Mouse (Mus musculus) myocyte (in vitro differentiated cells): Measurements from ENCODE around the gene Dmrtc1b.

Source experiments
- CEBPB ChIP-seq: IDR thresholded peaks from 2 replicates; pipeline ENCODE4 v1.6.1; 2011; ENCODE audit warnings: mild to moderate bottlenecking, moderate library complexity; ENCODE audit not compliant: poor library complexity, insufficient read depth, severe bottlenecking
- E2F4 ChIP-seq: IDR thresholded peaks from one replicate; pipeline ENCODE4 v1.6.1; 2011; ENCODE audit warnings: mild to moderate bottlenecking, control low read depth, moderate library complexity; ENCODE audit not compliant: insufficient read depth
- MAX ChIP-seq: IDR thresholded peaks from one replicate; pipeline ENCODE4 v1.6.1; 2011; ENCODE audit warnings: low read depth, mild to moderate bottlenecking, control low read depth
- MYOD1 ChIP-seq, 3 experiments: IDR thresholded peaks; one replicate each; pipeline ENCODE4 v1.6.1; 2011; ENCODE audit warnings: control low read depth in 2 of 3, low read depth in 2 of 3, mild to moderate bottlenecking in 2 of 3, moderate library complexity in 1 of 3; ENCODE audit not compliant: insufficient read length in 2 of 3, control insufficient read depth in 1 of 3
- MYOG ChIP-seq, 3 experiments: IDR thresholded peaks; one replicate each; pipeline ENCODE4 v1.6.1; 2011; ENCODE audit warnings: control low read depth in 2 of 3, low read depth in 2 of 3, mild to moderate bottlenecking in 2 of 3; ENCODE audit not compliant: insufficient read length in 2 of 3, control insufficient read depth in 1 of 3, insufficient read depth in 1 of 3
- POLR2A ChIP-seq: IDR thresholded peaks from one replicate; pipeline ENCODE4 v1.6.1; 2011; ENCODE audit warnings: low read depth, mild to moderate bottlenecking, control low read depth, moderate library complexity; ENCODE audit not compliant: insufficient read length
- POLR2AphosphoS2 ChIP-seq: IDR thresholded peaks from one replicate; pipeline ENCODE4 v1.6.1; 2011; ENCODE audit warnings: low read depth, control low read depth; ENCODE audit not compliant: insufficient read length
- REST ChIP-seq: IDR thresholded peaks from one replicate; pipeline ENCODE4 v1.6.1; 2011; ENCODE audit warnings: mild to moderate bottlenecking, control low read depth, moderate library complexity; ENCODE audit not compliant: insufficient read depth, insufficient read length
- USF1 ChIP-seq: IDR thresholded peaks from one replicate; pipeline ENCODE4 v1.6.1; 2011; ENCODE audit warnings: low read depth, mild to moderate bottlenecking, control low read depth, moderate library complexity

GRCm38 (mm10) chrX:102666641-102667040 lies 41.0 kb upstream of the Dmrtc1b start:
- TF ChIP-seq USF1 (no peak), POLR2A (no peak), MYOD1 (IDR thresholded peaks at IDR 0.05; ENCODE audit: control insufficient read depth in 1 of 3, insufficient read length in 2 of 3, low read depth in 2 of 3) (no peak), E2F4 (no peak), POLR2AphosphoS2 (no peak), REST (no peak), CEBPB (no peak), MYOG (IDR thresholded peaks at IDR 0.05; ENCODE audit: control insufficient read depth in 1 of 3, insufficient read depth in 1 of 3, insufficient read length in 2 of 3, low read depth in 2 of 3) (no peak), MAX (no peak)
